Mouse (Mus musculus) cerebellum, postnatal 25 days (tissue): ENCODE measurements at regions not wholly inside any gene's neighbourhood (a gene's known extent, or its start where the extent isn't known, plus 50 kb on each side); places are given as distances from the start of the nearest gene placed in this dataset.

Source experiments
- DNase-seq, 2 experiments: peaks; one replicate each; pipeline ENCODE4 v3.0.0; 2021; ENCODE audit warnings: mixed read lengths in 2 of 2

GRCm38 (mm10) chr13:118603474-118603873, 66.1 kb upstream of the Fgf10 start:
- no peak for DNase-seq

DNA sequence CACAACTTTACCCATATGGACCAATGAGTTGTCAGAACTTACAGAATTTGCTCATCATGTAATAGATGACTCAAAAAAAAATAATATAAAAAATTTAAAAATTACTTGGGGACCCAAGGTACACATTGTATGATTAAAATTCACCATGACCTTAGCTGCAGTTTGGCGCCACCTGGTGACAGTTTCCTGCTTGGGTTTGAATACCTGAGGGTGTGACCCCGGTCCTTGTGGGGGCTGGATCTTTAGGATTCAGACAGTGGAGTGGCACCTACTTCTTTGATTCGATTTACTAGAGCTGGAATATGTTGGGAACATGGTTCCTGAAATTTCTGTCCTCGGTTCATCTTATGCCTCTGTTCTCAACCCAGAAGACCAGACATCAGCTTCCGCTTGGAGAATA, 72.7 kb upstream of the Fgf10 start:
- peak; percentile 8 to 34 for DNase-seq

GRCm38 (mm10) chr13:118596218-118596795, 73.3 kb upstream of the Fgf10 start:
- DNase-seq = no peak

- DNase-seq = no peak
These were observed 77.5 kb upstream of the Fgf10 start for GRCm38 (mm10) chr13:118592074-118592473.

DNA sequence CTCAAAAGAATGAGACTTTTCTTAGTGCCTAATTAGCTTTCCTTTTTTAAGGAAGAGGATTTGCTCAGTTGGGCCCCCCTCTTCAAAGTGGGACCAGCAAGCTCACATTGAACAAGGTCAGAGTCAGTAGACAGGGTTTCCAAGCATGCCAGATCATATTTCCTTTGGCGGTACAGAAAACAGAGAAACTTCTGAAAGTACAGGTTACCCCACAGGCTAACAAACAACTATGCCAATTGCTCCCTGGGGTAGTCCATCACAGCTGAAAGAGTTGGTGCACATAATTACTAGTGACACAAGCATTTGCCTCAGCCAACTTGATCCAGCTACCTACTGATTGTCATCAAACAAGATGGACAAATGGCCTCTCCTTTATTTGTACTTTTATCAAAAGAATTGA, 97.0 kb upstream of the Fgf10 start:
- no peak for DNase-seq

- DNase-seq = no peak
These were observed 104.3 kb upstream of the Fgf10 start for GRCm38 (mm10) chr13:118565219-118565833.

DNA sequence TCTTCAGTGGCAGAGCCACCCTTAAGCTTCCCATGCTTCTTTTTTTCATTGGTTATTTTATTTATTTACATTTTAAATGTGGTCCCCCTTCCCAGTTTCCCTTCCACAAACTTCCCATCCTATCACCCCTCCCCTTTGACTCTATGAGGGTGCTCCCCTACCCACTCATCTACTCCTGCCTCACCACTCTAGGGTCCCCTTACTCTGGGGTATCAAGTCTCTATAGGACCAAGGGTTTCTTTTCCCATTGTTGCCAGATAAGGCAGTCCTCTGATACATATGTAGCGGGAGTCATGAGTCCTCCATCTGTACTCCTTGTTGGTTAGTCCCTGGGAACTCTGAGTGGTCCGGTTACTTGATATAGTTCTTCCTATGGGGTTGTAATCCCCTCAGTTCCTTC, 110.6 kb upstream of the Fgf10 start:
- no peak for DNase-seq

DNA sequence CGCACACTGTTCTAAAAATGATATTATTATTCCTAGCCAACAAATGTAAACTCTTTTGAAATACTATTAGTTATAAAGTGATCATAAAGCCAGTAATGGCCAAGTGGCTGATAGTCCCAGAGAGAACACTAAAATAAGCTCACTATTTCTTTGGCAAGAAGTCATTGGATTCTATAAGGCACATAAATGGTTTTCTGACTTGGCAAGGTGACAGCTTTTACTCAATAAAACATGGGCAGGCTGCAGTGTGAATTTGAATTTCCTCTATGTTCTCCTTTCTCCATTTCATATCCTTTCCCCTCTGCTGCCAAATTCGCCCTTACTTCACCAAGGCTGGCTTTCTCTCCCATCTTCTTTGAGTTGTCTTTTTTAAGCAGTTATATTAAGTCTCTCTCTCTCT, 117.6 kb upstream of the Fgf10 start:
- no peak for DNase-seq

DNA sequence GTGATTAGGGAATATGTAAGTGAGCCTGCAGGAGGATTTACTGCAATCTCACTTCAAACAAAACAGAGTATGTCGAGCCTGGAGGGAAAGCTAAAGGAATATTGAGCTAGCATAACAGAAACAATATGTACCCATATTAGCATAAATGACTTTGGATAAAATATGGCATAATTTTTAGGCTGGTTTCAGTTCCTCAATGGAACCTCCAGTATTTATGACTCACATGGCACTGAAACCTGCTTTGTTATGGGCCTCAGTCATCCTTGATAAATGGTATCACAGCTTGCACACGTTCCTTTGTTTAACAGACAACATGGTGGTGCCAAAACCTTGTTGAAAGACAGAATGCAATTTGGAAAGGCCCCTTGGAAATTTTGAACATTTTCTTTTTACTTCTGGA, 130.8 kb upstream of the Fgf10 start:
- DNase-seq = no peak

GRCm38 (mm10) chr13:118513961-118514360, 126.9 kb upstream of the Mrps30 start:
- no peak for DNase-seq

GRCm38 (mm10) chr13:118506136-118506535, 119.1 kb upstream of the Mrps30 start:
- no peak for DNase-seq

GRCm38 (mm10) chr13:118490610-118491009, 103.6 kb upstream of the Mrps30 start:
- no peak for DNase-seq

GRCm38 (mm10) chr13:118483031-118483430, 96.0 kb upstream of the Mrps30 start:
- DNase-seq = no peak

DNA sequence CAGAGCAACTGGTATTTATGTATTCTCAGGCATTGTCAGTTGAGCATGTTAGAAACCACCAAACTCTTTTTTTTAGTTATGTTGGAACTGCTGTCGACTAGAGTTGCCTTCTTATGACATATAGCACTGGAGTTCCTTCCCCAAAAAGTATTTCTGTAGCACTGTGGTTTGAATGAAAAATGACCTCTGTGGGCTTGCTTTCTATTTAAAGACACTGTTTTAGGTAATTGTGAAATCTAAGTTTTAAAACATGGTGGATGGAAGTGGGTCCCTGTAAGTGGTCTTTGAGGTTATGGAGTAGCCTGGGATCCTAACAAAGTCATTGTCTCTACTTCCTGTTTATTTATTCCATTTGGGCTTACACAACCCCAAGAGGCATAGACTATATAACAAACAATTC, 93.2 kb upstream of the Mrps30 start:
- DNase-seq = no peak

- no peak for DNase-seq
These were observed 91.4 kb upstream of the Mrps30 start for GRCm38 (mm10) chr13:118478487-118478886.

- no peak for DNase-seq
These were observed 85.5 kb upstream of the Mrps30 start for GRCm38 (mm10) chr13:118472578-118472977.

GRCm38 (mm10) chr13:118459672-118460384, 72.8 kb upstream of the Mrps30 start:
- no peak for DNase-seq

- no peak for DNase-seq
These were observed 62.1 kb upstream of the Mrps30 start for GRCm38 (mm10) chr13:118448977-118449705.

GRCm38 (mm10) chr13:118441322-118442064, 54.4 kb upstream of the Mrps30 start:
- DNase-seq = no peak
